Mouse (Mus musculus) heart, postnatal 0 days (tissue): Measurements from ENCODE around the gene Rabgap1l. TPM values are rescaled to one million over a fixed set of nuclear protein-coding genes. Genes with fewer than 3 reads are reported as not detected.

ENCODE experiments used
- ATAC-seq: fragments of 200-750 bp; cut with Nextera tagmentation; 2 replicates; pipeline ENCODE4 v1.8.0; 2017; ENCODE audit warnings: low read depth, moderate number of reproducible peaks, moderate library complexity; ENCODE audit not compliant: insufficient read depth
- DNase-seq: peaks from one replicate; pipeline ENCODE4 v3.0.0-alpha.2; 2016; ENCODE audit warnings: low spot score
- H3K27ac ChIP-seq: fragments of 300-500 bp; sonication (generic); 2 replicates; pipeline ENCODE4 v1.5.1; 2014; ENCODE audit warnings: low read depth, mild to moderate bottlenecking
- H3K27me3 ChIP-seq: fragments of 300-500 bp; sonication (generic); 2 replicates; pipeline ENCODE4 v1.6.1; 2014; ENCODE audit warnings: low read length, mixed read lengths; ENCODE audit not compliant: control insufficient read depth, insufficient read depth
- H3K36me3 ChIP-seq: fragments of 300-500 bp; sonication (generic); replicated peaks from 2 replicates; pipeline ENCODE4 v1.6.1; 2014; ENCODE audit warnings: low read length, mixed read lengths; ENCODE audit not compliant: control insufficient read depth, insufficient read depth
- H3K4me1 ChIP-seq: fragments of 300-500 bp; sonication (generic); 2 replicates; pipeline ENCODE4 v1.6.1; 2014; ENCODE audit warnings: antibody characterized with exemption; ENCODE audit not compliant: control insufficient read depth, insufficient read depth
- H3K4me2 ChIP-seq: fragments of 300-500 bp; sonication (generic); 2 replicates; pipeline ENCODE4 v1.6.1; 2014; ENCODE audit warnings: low read depth, mild to moderate bottlenecking, low read length, moderate library complexity
- H3K4me3 ChIP-seq: fragments of 300-500 bp; sonication (generic); 2 replicates; pipeline ENCODE4 v1.5.1; 2014; ENCODE audit warnings: low read depth, low read length
- H3K9ac ChIP-seq: fragments of 300-500 bp; sonication (generic); replicated peaks from 2 replicates; pipeline ENCODE4 v1.6.1; 2014; ENCODE audit warnings: low read depth, low read length, mixed read lengths
- H3K9me3 ChIP-seq: fragments of 300-500 bp; sonication (generic); replicated peaks from 2 replicates; pipeline ENCODE4 v1.6.1; 2016; ENCODE audit warnings: low read length; ENCODE audit not compliant: control insufficient read depth
- CTCF ChIP-seq: IDR thresholded peaks from 2 replicates; pipeline ENCODE4 v1.5.1; 2016; ENCODE audit warnings: antibody characterized with exemption, control low read depth, low read depth
- EP300 ChIP-seq: IDR thresholded peaks from 2 replicates; pipeline ENCODE4 v1.6.1; 2016; ENCODE audit warnings: antibody characterized with exemption, low read depth
- WGBS: fragments of 180-500 bp; shearing (Covaris S2); extraction: QIAGEN DNeasy Blood & Tissue Kit; methylation state at CpG from one replicate; pipeline ENCODE4 v1.1.7; 2014; 5-methylcytosine and 5-hydroxymethylcytosine counted together
- polyA plus RNA-seq: library from polyadenylated mRNA; unstranded; fragments of >200 nt; fragmentation: Nextera tagmentation; extraction: Ambion mirVana; gene quantifications from 2 replicates; pipeline ENCODE4 v1.2.1, GENCODE M21; 2015
- total RNA-seq: library from RNA; depleted of rRNA; stranded (reverse); fragments of >200 nt; gene quantifications from 2 replicates; pipeline ENCODE4 v1.2.3, GENCODE M21; 2014; ENCODE audit warnings: low replicate concordance

The Rabgap1l gene
- total and polyA plus RNA-seq, 2 experiments from 2014 or later = 71.4 to 123 TPM

GRCm38 (mm10) chr1:160765565-160765964, 27.4 kb downstream of the Rabgap1l start:
- Histone ChIP-seq H3K9ac (no peak overlapping the region), H3K27me3 (no peaks in the 10 kb centered on the region), H3K4me2 (no peak overlapping the region), H3K27ac (no peak overlapping the region), H3K36me3 (no peaks in the 10 kb centered on the region), H3K4me3 (no peak overlapping the region), H3K4me1 (no peaks in the 10 kb centered on the region), H3K9me3 (no peaks in the 10 kb centered on the region)
- no peak for DNase-seq
- ATAC-seq = no peak
- no peak for TF ChIP-seq CTCF
- TF ChIP-seq EP300 = no peak
- WGBS = 59% methylated on average over 2 of the region's 2 CpGs

GRCm38 (mm10) chr1:160758243-160758642, 34.8 kb downstream of the Rabgap1l start:
- no peak overlapping the region for H3K4me3 ChIP-seq
- no peaks in the 10 kb centered on the region for H3K4me1 ChIP-seq
- WGBS = 22% methylated on average over 3 of the region's 3 CpGs
- no peak overlapping the region for H3K9ac ChIP-seq
- TF ChIP-seq EP300 (no peak), CTCF (peak; percentile 73)
- H3K4me2 ChIP-seq = no peak overlapping the region
- no peaks in the 10 kb centered on the region for H3K36me3 ChIP-seq
- H3K27ac ChIP-seq = no peak overlapping the region
- ATAC-seq (no peak; the same call in 1 of the 2 replicates), DNase-seq (peak; percentile 13)
- no peaks in the 10 kb centered on the region for H3K27me3 ChIP-seq
- H3K9me3 ChIP-seq = no peaks in the 10 kb centered on the region

GRCm38 (mm10) chr1:160755359-160755758, 37.7 kb downstream of the Rabgap1l start:
- Histone ChIP-seq H3K27me3 (no peaks in the 10 kb centered on the region), H3K27ac (0 out of 2 replicates have a peak overlapping the region, but pooled peaks have one; percentile 15), H3K36me3 (no peaks in the 10 kb centered on the region), H3K9ac (no peak overlapping the region), H3K9me3 (no peaks in the 10 kb centered on the region), H3K4me1 (peaks cover 6% of the 10 kb centered on the region; the same call in 1 of the 2 replicates), H3K4me3 (no peak overlapping the region), H3K4me2 (no peak overlapping the region)
- ATAC-seq = no peak
- DNase-seq = peak; percentile 10
- TF ChIP-seq EP300 = no peak
- no peak for TF ChIP-seq CTCF

- Histone ChIP-seq H3K4me1 (peaks cover 10% of the 10 kb centered on the region; the same call in 1 of the 2 replicates), H3K36me3 (no peaks in the 10 kb centered on the region), H3K27me3 (no peaks in the 10 kb centered on the region), H3K27ac (no peak overlapping the region), H3K4me2 (no peak overlapping the region), H3K4me3 (no peak overlapping the region), H3K9ac (no peak overlapping the region), H3K9me3 (no peaks in the 10 kb centered on the region)
- TF ChIP-seq EP300 (no peak), CTCF (no peak)
- 49% methylated on average over 2 of the region's 2 CpGs for WGBS
- ATAC-seq = no peak
- no peak for DNase-seq
Measured at GRCm38 (mm10) chr1:160750629-160751028, 42.4 kb downstream of the Rabgap1l start.

GRCm38 (mm10) chr1:160746786-160747185, 46.2 kb downstream of the Rabgap1l start:
- H3K4me2 ChIP-seq = no peak overlapping the region
- H3K9me3 ChIP-seq = no peaks in the 10 kb centered on the region
- peaks cover 15% of the 10 kb centered on the region for H3K4me1 ChIP-seq
- DNase-seq = no peak
- TF ChIP-seq CTCF = no peak
- TF ChIP-seq EP300 = no peak
- H3K27ac ChIP-seq = no peak overlapping the region
- ATAC-seq = no peak
- no peak overlapping the region for H3K9ac ChIP-seq
- H3K27me3 ChIP-seq = no peaks in the 10 kb centered on the region
- WGBS = 27% methylated on average over 7 of the region's 7 CpGs
- no peak overlapping the region for H3K4me3 ChIP-seq
- no peaks in the 10 kb centered on the region for H3K36me3 ChIP-seq

- Histone ChIP-seq H3K4me2 (no peak overlapping the region), H3K36me3 (no peaks in the 10 kb centered on the region), H3K4me3 (no peak overlapping the region), H3K27me3 (no peaks in the 10 kb centered on the region), H3K4me1 (peaks cover 9% of the 10 kb centered on the region), H3K9ac (no peak overlapping the region), H3K27ac (no peak overlapping the region), H3K9me3 (no peaks in the 10 kb centered on the region)
- no peak for TF ChIP-seq CTCF
- no peak for TF ChIP-seq EP300
- ATAC-seq = no peak
- DNase-seq = no peak
- 87% methylated on average over 6 of the region's 7 CpGs for WGBS
Measured at GRCm38 (mm10) chr1:160745238-160745930, 47.6 kb downstream of the Rabgap1l start.
